Mouse (Mus musculus): ENCODE measurements around the gene Tram2. TPM values are rescaled to one million over a fixed set of nuclear protein-coding genes. Genes with fewer than 3 reads are reported as not detected.

The Tram2 gene
- total and polyA plus RNA-seq, 3 experiments, result 0.51 to 3.2 (median 0.76) TPM

- DNase-seq (ENCODE audit: low spot score) (no peak), ATAC-seq (ENCODE audit: extremely low read depth, insufficient number of reproducible peaks, low FRiP score, poor library complexity, severe bottlenecking) (no peak)
- no peaks in the 10 kb centered on the region for H3K36me3 ChIP-seq (replicated peaks)
- peaks cover 6% of the 10 kb centered on the region for H3K4me1 ChIP-seq (ENCODE audit: insufficient read depth, low read depth, low read length)
- peaks cover 13% of the 10 kb centered on the region for H3K27me3 ChIP-seq (ENCODE audit: insufficient read depth, low read length)
- peak within 1 kb of the TSS; percentile 5; the same call in 1 of the 2 replicates for H3K4me3 ChIP-seq (ENCODE audit: low read depth, low read length)
- TF ChIP-seq GATA2 (IDR thresholded peaks at IDR 0.05; ENCODE audit: borderline replicate concordance, low read depth, low read length) (no peak), POLR2AphosphoS5 (IDR thresholded peaks at IDR 0.05; ENCODE audit: insufficient replicate concordance, low read depth, low read length) (no peak), GATA1 (IDR thresholded peaks at IDR 0.05; ENCODE audit: borderline replicate concordance, low read length) (no peak), TAL1 (conservative IDR thresholded peaks at IDR 0.05; ENCODE audit: low read depth, low read length) (no peak), CTCF (IDR thresholded peaks at IDR 0.05; ENCODE audit: low read depth, low read length) (no peak)
- no peaks in the 10 kb centered on the region for H3K9me3 ChIP-seq (replicated peaks)
Measured at GRCm38 (mm10) chr1:20951300-20951763, 127.7 kb downstream of the Tram2 start, which contains the start of gene Efhc1. Gene Efhc1, plus strand, starts transcription at chr1:20951626.

Other genes starting within 250 kb of the Tram2 start
- gene Paqr8, start 188.6 kb downstream of the Tram2 start, total RNA-seq (2014; fragmentation: Nextera tagmentation), result not detected in 2 replicates
- under 0.01 and 0.11 TPM in 2 replicates for gene Paqr8, start 188.6 kb downstream of the Tram2 start, total RNA-seq (2017)
- 0.13 and 0.24 TPM in 2 replicates for gene Paqr8, start 188.6 kb downstream of the Tram2 start, polyA plus RNA-seq (2012)
- gene Efhc1, start 127.6 kb downstream of the Tram2 start, total RNA-seq (2014; fragmentation: Nextera tagmentation), result not detected in 2 replicates
- gene Efhc1, start 127.6 kb downstream of the Tram2 start, total RNA-seq (2017), result not detected in 2 replicates
- not detected in 2 replicates for gene Efhc1, start 127.6 kb downstream of the Tram2 start, polyA plus RNA-seq (2012)
- gene Tmem14a, start 139.3 kb upstream of the Tram2 start, total RNA-seq (2014; fragmentation: Nextera tagmentation), result 1.7 and 3.5 TPM in 2 replicates
- gene Tmem14a, start 139.3 kb upstream of the Tram2 start, total RNA-seq (2017), result 4.0 and 4.9 TPM in 2 replicates
- gene Tmem14a, start 139.3 kb upstream of the Tram2 start, polyA plus RNA-seq (2012), result 0.30 and 0.50 TPM in 2 replicates
- gene Gsta3, start 161.4 kb upstream of the Tram2 start, total RNA-seq (2014; fragmentation: Nextera tagmentation), result 1.2 TPM in 1 of 2 replicates, not detected in the other
- 0.17 and 0.27 TPM in 2 replicates for gene Gsta3, start 161.4 kb upstream of the Tram2 start, total RNA-seq (2017)
- gene Gsta3, start 161.4 kb upstream of the Tram2 start, polyA plus RNA-seq (2012), result not detected in 2 replicates

Data from G1E (cell line).